Comparison of ENCODE assay signal across 21 mouse cellular contexts in genomic region chr1:190683060-190683459, GRCm38 (mm10).
A peak's percentile ranks its signal among the peaks of the same experiment; 100 is the strongest.
DNase-seq lines count a peak whose midpoint lies in the region; ATAC-seq lines count a peak whose summit lies in the region.
"Had no signal": no experiment of that assay in that cellular context is flagged by ENCODE, and none has a peak within 500 bp of the region (broad histone marks: within the 10 kb centered on the region; RNA-seq: fewer than 3 reads in every experiment).

No protein-coding gene starts in this region.

- H3K4me3 ChIP-seq in hindbrain, embryonic 10.5 days: no peak overlapping the region
- no peak overlapping the region for H3K4me3 ChIP-seq in hindbrain, embryonic 14.5 days (replicated peaks; ENCODE audit: low read length)
- no peak overlapping the region for H3K4me3 ChIP-seq in midbrain, embryonic 13.5 days (replicated peaks)
- no peak overlapping the region for H3K4me3 ChIP-seq in kidney, embryonic 14.5 days (ENCODE audit: low read length)
- H3K4me3 ChIP-seq: embryonic facial prominence, embryonic 12.5 days; intestine, embryonic 15.5 days; limb, embryonic 13.5 days; liver, embryonic 12.5 days had no signal

- peak; percentile 63 to 79 for DNase-seq in cerebellum, postnatal 10 days
- DNase-seq in cerebellum, adult 11 months: no peak
- DNase-seq in hindbrain, embryonic 10.5 days (ENCODE audit: low spot score): no peak
- DNase-seq in hindbrain, embryonic 14.5 days (ENCODE audit: low spot score): no peak
- DNase-seq in adipocyte (ENCODE audit: low spot score): peak; percentile 5
- DNase-seq in c-Kit-positive CD71-positive TER-119-positive erythroid progenitor cells, embryonic 14.5 days (ENCODE audit: low spot score): no peak
- DNase-seq: adrenal gland, postnatal 25 days; gastrocnemius, postnatal 10 days; kidney, adult 8-10 months; kidney, postnatal 14 days; lung, adult 2 months; right cerebral cortex, adult 18-20 months; thymus, adult 18-20 months; thymus, postnatal 4 days had no signal

- H3K27ac ChIP-seq in hindbrain, embryonic 10.5 days: peak overlapping the region; percentile 78
- no peak overlapping the region for H3K27ac ChIP-seq in hindbrain, embryonic 14.5 days
- peak overlapping the region; percentile 82 for H3K27ac ChIP-seq in midbrain, embryonic 13.5 days
- H3K27ac ChIP-seq in kidney, embryonic 14.5 days (ENCODE audit: low read depth, low read length): no peak overlapping the region
- H3K27ac ChIP-seq: embryonic facial prominence, embryonic 12.5 days; intestine, embryonic 15.5 days; limb, embryonic 13.5 days; liver, embryonic 12.5 days had no signal

- 95% methylated on average over 7 of the region's 7 CpGs for WGBS in hindbrain, embryonic 10.5 days
- WGBS in hindbrain, embryonic 14.5 days: 83% methylated on average over 7 of the region's 7 CpGs
- 95% methylated on average over 7 of the region's 7 CpGs for WGBS in midbrain, embryonic 13.5 days
- WGBS in kidney, embryonic 14.5 days: 97% methylated on average over 7 of the region's 7 CpGs

- H3K9me3 ChIP-seq in hindbrain, embryonic 10.5 days: no peaks in the 10 kb centered on the region
- H3K9me3 ChIP-seq in hindbrain, embryonic 14.5 days (ENCODE audit: control insufficient read depth, low read length): no peaks in the 10 kb centered on the region
- H3K9me3 ChIP-seq in midbrain, embryonic 13.5 days: no peaks in the 10 kb centered on the region
- no peaks in the 10 kb centered on the region for H3K9me3 ChIP-seq in kidney, embryonic 14.5 days (ENCODE audit: control insufficient read depth, low read length)
- H3K9me3 ChIP-seq: embryonic facial prominence, embryonic 12.5 days; intestine, embryonic 15.5 days; limb, embryonic 13.5 days; liver, embryonic 12.5 days had no signal

- peaks cover 27% of the 10 kb centered on the region for H3K4me1 ChIP-seq in hindbrain, embryonic 10.5 days (replicated peaks)
- H3K4me1 ChIP-seq in hindbrain, embryonic 14.5 days (replicated peaks; ENCODE audit: control insufficient read depth, insufficient read depth, low read length): peaks cover 14% of the 10 kb centered on the region
- peaks cover 30% of the 10 kb centered on the region for H3K4me1 ChIP-seq in midbrain, embryonic 13.5 days (replicated peaks)
- no peaks in the 10 kb centered on the region for H3K4me1 ChIP-seq in kidney, embryonic 14.5 days (ENCODE audit: control insufficient read depth, insufficient read depth, low read length)
- H3K4me1 ChIP-seq: intestine, embryonic 15.5 days; liver, embryonic 12.5 days had no signal

- no peak overlapping the region for H3K9ac ChIP-seq in hindbrain, embryonic 14.5 days
- H3K9ac ChIP-seq in midbrain, embryonic 13.5 days (replicated peaks): no peak overlapping the region
- H3K9ac ChIP-seq in kidney, embryonic 14.5 days (ENCODE audit: low read depth, low read length): no peak overlapping the region
- H3K9ac ChIP-seq: embryonic facial prominence, embryonic 12.5 days; intestine, embryonic 15.5 days; limb, embryonic 13.5 days; liver, embryonic 12.5 days had no signal

- ATAC-seq in hindbrain, embryonic 14.5 days (ENCODE audit: low FRiP score): no peak
- ATAC-seq in midbrain, embryonic 13.5 days: no peak
- ATAC-seq in kidney, embryonic 14.5 days (ENCODE audit: low FRiP score, low TSS enrichment): no peak
- ATAC-seq: intestine, embryonic 15.5 days; liver, embryonic 12.5 days had no signal

- H3K4me2 ChIP-seq in hindbrain, embryonic 14.5 days (replicated peaks): no peak overlapping the region
- H3K4me2 ChIP-seq in midbrain, embryonic 13.5 days (replicated peaks): no peak overlapping the region
- no peak overlapping the region for H3K4me2 ChIP-seq in kidney, embryonic 14.5 days (replicated peaks; ENCODE audit: low read depth, low read length)
- H3K4me2 ChIP-seq: embryonic facial prominence, embryonic 12.5 days; heart, embryonic 11.5 days; intestine, embryonic 15.5 days; limb, embryonic 13.5 days; liver, embryonic 12.5 days had no signal

- H3K27me3 ChIP-seq in hindbrain, embryonic 10.5 days (ENCODE audit: insufficient read depth, poor library complexity, severe bottlenecking): peaks cover 12% of the 10 kb centered on the region; the same call in 1 of the 2 replicates
- H3K27me3 ChIP-seq in hindbrain, embryonic 14.5 days (ENCODE audit: control insufficient read depth, insufficient read depth, low read length): no peaks in the 10 kb centered on the region
- 0 out of 2 replicates have a peak, but pooled peaks cover 3% of the 10 kb centered on the region for H3K27me3 ChIP-seq in midbrain, embryonic 13.5 days
- no peaks in the 10 kb centered on the region; the same call in 1 of the 2 replicates for H3K27me3 ChIP-seq in kidney, embryonic 14.5 days (ENCODE audit: control insufficient read depth, insufficient read depth, low read length)
- H3K27me3 ChIP-seq: embryonic facial prominence, embryonic 12.5 days; intestine, embryonic 15.5 days; limb, embryonic 13.5 days; liver, embryonic 12.5 days had no signal

- no peaks in the 10 kb centered on the region for H3K36me3 ChIP-seq in hindbrain, embryonic 10.5 days
- H3K36me3 ChIP-seq in hindbrain, embryonic 14.5 days (replicated peaks; ENCODE audit: control insufficient read depth, insufficient read depth): no peaks in the 10 kb centered on the region
- H3K36me3 ChIP-seq in midbrain, embryonic 13.5 days: no peaks in the 10 kb centered on the region
- no peaks in the 10 kb centered on the region for H3K36me3 ChIP-seq in kidney, embryonic 14.5 days (ENCODE audit: control insufficient read depth, insufficient read depth, low read length)
- H3K36me3 ChIP-seq: embryonic facial prominence, embryonic 12.5 days; intestine, embryonic 15.5 days; limb, embryonic 13.5 days; liver, embryonic 12.5 days had no signal

Comparison
In these comparisons a context has a peak if more than half of its experiments do, and no peak if none do; other contexts are left out.
1. DNase-seq: peak in cerebellum, postnatal 10 days (2 of 2) and adipocyte (single experiment); none in cerebellum, adult 11 months (single experiment), hindbrain, embryonic 10.5 days (single experiment), hindbrain, embryonic 14.5 days (single experiment) and c-Kit-positive CD71-positive TER-119-positive erythroid progenitor cells, embryonic 14.5 days (single experiment).
2. H3K27ac ChIP-seq: peak in hindbrain, embryonic 10.5 days (single experiment) and midbrain, embryonic 13.5 days (single experiment); none in hindbrain, embryonic 14.5 days (single experiment) and kidney, embryonic 14.5 days (single experiment).